Mouse (Mus musculus): ENCODE results near the gene Scaf8.

- TF ChIP-seq REST (IDR thresholded peaks at IDR 0.05; ENCODE audit: insufficient read depth, insufficient read length) (no peak), USF1 (IDR thresholded peaks at IDR 0.05; ENCODE audit: low read depth) (no peak), POLR2A (IDR thresholded peaks at IDR 0.05; ENCODE audit: insufficient read length, low read depth) (no peak), MAX (IDR thresholded peaks at IDR 0.05; ENCODE audit: low read depth) (no peak), POLR2AphosphoS2 (IDR thresholded peaks at IDR 0.05; ENCODE audit: insufficient read length, low read depth) (no peak), TCF12 (IDR thresholded peaks at IDR 0.05; ENCODE audit: insufficient read depth, poor library complexity, severe bottlenecking) (no peak), TCF3 (IDR thresholded peaks at IDR 0.05; ENCODE audit: insufficient read length, low read depth) (no peak), MYOG (IDR thresholded peaks at IDR 0.05; ENCODE audit: control insufficient read depth in 1 of 3, insufficient read depth in 1 of 3, insufficient read length in 2 of 3, low read depth in 2 of 3) (no peak), MYOD1 (IDR thresholded peaks at IDR 0.05; ENCODE audit: control insufficient read depth in 1 of 3, insufficient read length in 2 of 3, low read depth in 2 of 3) (no peak), E2F4 (IDR thresholded peaks at IDR 0.05; ENCODE audit: insufficient read depth) (no peak)
These were observed 103.6 kb downstream of the Scaf8 start for GRCm38 (mm10) chr17:3218364-3218763.
